8 mouse cellular contexts compared by ENCODE assay signal in the genomic region with DNA sequence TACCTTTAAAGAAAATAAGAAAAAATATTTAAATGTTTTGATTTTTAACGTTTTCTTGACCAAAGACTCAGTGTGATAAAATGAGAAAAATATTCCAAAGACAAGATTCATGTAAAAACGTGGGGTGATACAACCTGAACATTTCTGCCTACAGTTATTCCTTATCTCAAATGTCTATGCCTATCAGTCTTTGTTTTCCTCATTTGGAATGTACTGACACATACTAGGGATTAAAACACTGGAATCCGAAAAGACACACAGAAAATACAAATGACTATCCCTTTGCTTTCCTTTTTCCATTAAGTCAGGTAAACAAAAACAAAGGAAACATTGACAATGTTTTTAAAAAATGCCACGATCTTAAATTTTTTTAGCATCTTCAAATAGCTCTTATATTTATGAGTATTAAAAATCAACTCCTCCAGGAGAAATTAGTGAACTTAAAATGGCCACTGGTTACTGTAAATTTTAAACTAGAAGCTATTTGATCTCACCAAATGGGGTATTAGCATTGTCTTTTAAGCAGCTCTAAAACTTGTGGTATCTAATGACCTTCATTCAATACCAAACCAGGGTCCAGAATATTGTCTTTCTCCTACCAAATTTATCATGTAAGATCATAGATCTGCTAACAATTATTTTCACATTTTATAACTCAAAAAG. TPM values are rescaled to one million over a fixed set of nuclear protein-coding genes. Genes with fewer than 3 reads are reported as not detected.
A peak's percentile ranks its signal among the peaks of the same experiment; 100 is the strongest.
DNase-seq lines count a peak whose midpoint lies in the region; ATAC-seq lines count a peak whose summit lies in the region.

No protein-coding gene starts in this region.

- peak overlapping the region; percentile 100 for H3K9ac ChIP-seq in kidney, embryonic 14.5 days (ENCODE audit: low read depth, low read length)
- H3K9ac ChIP-seq in hindbrain, embryonic 13.5 days = peak overlapping the region; percentile 100
- peak overlapping the region; percentile 99 for H3K9ac ChIP-seq in midbrain, embryonic 15.5 days

- no peak overlapping the region for H3K27ac ChIP-seq in kidney, embryonic 14.5 days (ENCODE audit: low read depth, low read length)
- no peak overlapping the region for H3K27ac ChIP-seq in hindbrain, embryonic 13.5 days
- no peak overlapping the region for H3K27ac ChIP-seq in midbrain, embryonic 15.5 days

- H3K4me1 ChIP-seq in kidney, embryonic 14.5 days (ENCODE audit: control insufficient read depth, insufficient read depth, low read length) = peaks cover 15% of the 10 kb centered on the region
- peaks cover 26% of the 10 kb centered on the region for H3K4me1 ChIP-seq in hindbrain, embryonic 13.5 days (replicated peaks)
- H3K4me1 ChIP-seq in midbrain, embryonic 15.5 days = peaks cover 20% of the 10 kb centered on the region

- peak overlapping the region; percentile 48 for H3K4me2 ChIP-seq in kidney, embryonic 14.5 days (replicated peaks; ENCODE audit: low read depth, low read length)
- peak overlapping the region; percentile 55 for H3K4me2 ChIP-seq in hindbrain, embryonic 13.5 days
- H3K4me2 ChIP-seq in midbrain, embryonic 15.5 days = peak overlapping the region; percentile 46

- no peaks in the 10 kb centered on the region for H3K9me3 ChIP-seq in kidney, embryonic 14.5 days (ENCODE audit: control insufficient read depth, low read length)
- H3K9me3 ChIP-seq in hindbrain, embryonic 13.5 days = no peaks in the 10 kb centered on the region
- H3K9me3 ChIP-seq in midbrain, embryonic 15.5 days = no peaks in the 10 kb centered on the region

- H3K36me3 ChIP-seq in kidney, embryonic 14.5 days (ENCODE audit: control insufficient read depth, insufficient read depth, low read length) = peaks cover 12% of the 10 kb centered on the region
- 0 out of 2 replicates have a peak, but pooled peaks cover 2% of the 10 kb centered on the region for H3K36me3 ChIP-seq in hindbrain, embryonic 13.5 days
- no peaks in the 10 kb centered on the region for H3K36me3 ChIP-seq in midbrain, embryonic 15.5 days (replicated peaks)

- DNase-seq in kidney, postnatal 14 days = no peak
- DNase-seq in adipocyte (ENCODE audit: low spot score) = peak; percentile 48
- no peak for DNase-seq in natural killer cell, adult 2 months (ENCODE audit: low spot score in 2 of 2)
- DNase-seq in spleen, postnatal 10 days (ENCODE audit: low spot score in 2 of 2) = no peak

- peak overlapping the region; percentile 97 for H3K4me3 ChIP-seq in kidney, embryonic 14.5 days (ENCODE audit: low read length)
- H3K4me3 ChIP-seq in hindbrain, embryonic 13.5 days = peak overlapping the region; percentile 100
- H3K4me3 ChIP-seq in midbrain, embryonic 15.5 days = peak overlapping the region; percentile 75

- H3K27me3 ChIP-seq in kidney, embryonic 14.5 days (ENCODE audit: control insufficient read depth, insufficient read depth, low read length) = no peaks in the 10 kb centered on the region
- no peaks in the 10 kb centered on the region for H3K27me3 ChIP-seq in hindbrain, embryonic 13.5 days
- no peaks in the 10 kb centered on the region for H3K27me3 ChIP-seq in midbrain, embryonic 15.5 days (replicated peaks)

- 9% methylated on average over 4 of the region's 4 CpGs for WGBS in kidney, embryonic 14.5 days
- WGBS in hindbrain, embryonic 13.5 days = 18% methylated on average over 4 of the region's 4 CpGs
- 10% methylated on average over 4 of the region's 4 CpGs for WGBS in midbrain, embryonic 15.5 days

- ATAC-seq in kidney, embryonic 14.5 days (ENCODE audit: low FRiP score, low TSS enrichment) = no peak
- ATAC-seq in hindbrain, embryonic 13.5 days (ENCODE audit: low FRiP score) = no peak
- no peak for ATAC-seq in midbrain, embryonic 15.5 days (replicated peaks)
- ATAC-seq in CD4-positive, CD25-positive, alpha-beta regulatory T cell, adult 4 months = no peak

RNA-seq across cellular contexts. Expression of a gene that starts 14.4 kb away (rescaled TPM):
- polyA plus RNA-seq in kidney, embryonic 14.5 days (2014; fragmentation: Nextera tagmentation; extraction: Ambion mirVana) = 43.7 and 70.9 TPM in 2 replicates
- polyA plus RNA-seq in hindbrain, embryonic 13.5 days (2015; fragmentation: Nextera tagmentation; extraction: Ambion mirVana) = 44.7 and 53.5 TPM in 2 replicates
- 48.6 and 52.4 TPM in 2 replicates for polyA plus RNA-seq in midbrain, embryonic 15.5 days (2015; fragmentation: Nextera tagmentation; extraction: Ambion mirVana)
- 100 to 1,000 TPM; 223 to 256 TPM for polyA plus RNA-seq in CD4-positive, CD25-positive, alpha-beta regulatory T cell, adult 4 months (2017; shearing (Covaris generic))
